Mouse (Mus musculus) myocyte (in vitro differentiated cells): ENCODE results near the gene Slc28a3.

Experiments
- CEBPB ChIP-seq: IDR thresholded peaks from 2 replicates; pipeline ENCODE4 v1.6.1; 2011; ENCODE audit warnings: mild to moderate bottlenecking, moderate library complexity; ENCODE audit not compliant: poor library complexity, insufficient read depth, severe bottlenecking
- MYOD1 ChIP-seq, 3 experiments: IDR thresholded peaks; one replicate each; pipeline ENCODE4 v1.6.1; 2011; ENCODE audit warnings: control low read depth in 2 of 3, low read depth in 2 of 3, mild to moderate bottlenecking in 2 of 3, moderate library complexity in 1 of 3; ENCODE audit not compliant: insufficient read length in 2 of 3, control insufficient read depth in 1 of 3
- SRF ChIP-seq: IDR thresholded peaks from one replicate; pipeline ENCODE4 v1.6.1; 2011; ENCODE audit warnings: low read depth; ENCODE audit not compliant: control insufficient read depth, insufficient read length

- TF ChIP-seq CEBPB (no peak), SRF (no peak), MYOD1 (IDR thresholded peaks at IDR 0.05; ENCODE audit: control insufficient read depth in 1 of 3, insufficient read length in 2 of 3, low read depth in 2 of 3) (no peak)
Observed at GRCm38 (mm10) chr13:58541620-58542019, 69.1 kb downstream of the Slc28a3 start.
